In genomic region chr5:33851466-33851865, GRCm38 (mm10) we compare ENCODE assay signal across 32 mouse cellular contexts. TPM values are rescaled to one million over a fixed set of nuclear protein-coding genes. Genes with fewer than 3 reads are reported as not detected.
A peak's percentile ranks its signal among the peaks of the same experiment; 100 is the strongest.
DNase-seq lines count a peak whose midpoint lies in the region; ATAC-seq and TF ChIP-seq lines count a peak whose summit lies in the region.
"Had no signal": no experiment of that assay in that cellular context is flagged by ENCODE, and none has a peak within 500 bp of the region (broad histone marks: within the 10 kb centered on the region; RNA-seq: fewer than 3 reads in every experiment).

No protein-coding gene starts in this region.

- 9% methylated on average over 4 of the region's 4 CpGs for WGBS in thymus, adult 2 months

- peaks cover 8% of the 10 kb centered on the region for H3K36me3 ChIP-seq in testis, adult 2 months (ENCODE audit: control insufficient read depth, insufficient read depth, low read length)
- peaks cover 21% of the 10 kb centered on the region for H3K36me3 ChIP-seq in thymus, adult 2 months (ENCODE audit: control insufficient read depth, insufficient read depth, low read length)

- no peaks in the 10 kb centered on the region for H3K27me3 ChIP-seq in testis, adult 2 months (ENCODE audit: control insufficient read depth, insufficient read depth, low read length)
- no peaks in the 10 kb centered on the region for H3K27me3 ChIP-seq in thymus, adult 2 months (ENCODE audit: control insufficient read depth, insufficient read depth, low read length)
- H3K27me3 ChIP-seq: CH12.LX; embryonic facial prominence, embryonic 13.5 days; forebrain, embryonic 12.5 days; heart, embryonic 12.5 days; heart, embryonic 15.5 days; Patski had no signal

- no peak for TF ChIP-seq POLR2A in testis, adult 2 months (IDR thresholded peaks at IDR 0.05; ENCODE audit: control insufficient read depth, low read depth, low read length)
- 0 out of 2 replicates have a peak, but pooled peaks have one; percentile 31 for TF ChIP-seq POLR2A in thymus, adult 2 months (IDR thresholded peaks at IDR 0.05; ENCODE audit: control insufficient read depth, extremely low read depth, insufficient read depth, low read length, poor library complexity)

- TF ChIP-seq CTCF in testis, adult 2 months (IDR thresholded peaks at IDR 0.05; ENCODE audit: control insufficient read depth, insufficient read depth, insufficient replicate concordance, low read depth, low read length), result no peak
- TF ChIP-seq CTCF in thymus, adult 2 months (IDR thresholded peaks at IDR 0.05; ENCODE audit: borderline replicate concordance, control insufficient read depth, extremely low read depth, insufficient read depth, low read length, poor library complexity), result no peak

- no peaks in the 10 kb centered on the region for H3K4me1 ChIP-seq in testis, adult 2 months (ENCODE audit: control insufficient read depth, insufficient read depth, low read length)
- H3K4me1 ChIP-seq in thymus, adult 2 months (replicated peaks; ENCODE audit: control insufficient read depth, insufficient read depth, low read length), result peaks cover 5% of the 10 kb centered on the region
- H3K4me1 ChIP-seq: embryonic facial prominence, embryonic 10.5 days; embryonic facial prominence, embryonic 13.5 days; forebrain, embryonic 12.5 days; heart, embryonic 12.5 days; heart, embryonic 15.5 days had no signal

- no peak overlapping the region for H3K4me3 ChIP-seq in testis, adult 2 months (ENCODE audit: control insufficient read depth, low read depth, low read length)
- H3K4me3 ChIP-seq in thymus, adult 2 months (ENCODE audit: control insufficient read depth, insufficient read depth, low read length), result no peak overlapping the region; the same call in 1 of the 2 replicates
- H3K4me3 ChIP-seq: embryonic facial prominence, embryonic 10.5 days; embryonic facial prominence, embryonic 13.5 days; erythroblast, embryonic 14.5 days; forebrain, embryonic 12.5 days; gastrocnemius, adult 2 months; heart, embryonic 12.5 days; heart, embryonic 15.5 days had no signal

- H3K27ac ChIP-seq in testis, adult 2 months (ENCODE audit: control insufficient read depth, insufficient read depth, low read depth, low read length), result peak overlapping the region; percentile 3; the same call in 1 of the 2 replicates
- peak overlapping the region; percentile 98 for H3K27ac ChIP-seq in thymus, adult 2 months (ENCODE audit: control insufficient read depth, insufficient read depth, low read length)
- H3K27ac ChIP-seq: embryonic facial prominence, embryonic 10.5 days; embryonic facial prominence, embryonic 13.5 days; forebrain, embryonic 12.5 days; gastrocnemius, adult 2 months; heart, embryonic 15.5 days; hindbrain, embryonic 14.5 days; hindbrain, postnatal 0 days had no signal

- no peak for DNase-seq in testis, postnatal 10 days (ENCODE audit: low spot score)
- peak; percentile 57 for DNase-seq in thymus, adult 2 months
- peak; percentile 71 for DNase-seq in thymus, postnatal 14 days
- peak; percentile 62 for DNase-seq in thymus, postnatal 4 days
- no peak for DNase-seq in right cerebral cortex, postnatal 14 days
- no peak for DNase-seq in embryo, embryonic 10 days (ENCODE audit: low spot score)
- DNase-seq: adrenal gland, adult 2 months; adrenal gland, postnatal 14 days; B cell, adult 2 months; cerebellum, adult 18-20 months; cerebellum, adult 9-10 months; cerebellum, postnatal 14 days; embryo, embryonic 11 days; gastrocnemius, adult 2 months; gastrocnemius, postnatal 14 days; heart, adult 18-20 months; heart, postnatal 10 days; heart, postnatal 4 days had no signal

- no peak for ATAC-seq in frontal cortex, adult (ENCODE audit: low TSS enrichment)
- ATAC-seq: forebrain, embryonic 16.5 days; hindbrain, postnatal 0 days; inflammation-experienced regulatory T-cells, adult 6 months; Patski had no signal

RNA-seq across cellular contexts. Expression of gene Nsd2, which starts 30.9 kb away (rescaled TPM):
- 48.5 and 54.5 TPM in 2 replicates for polyA plus RNA-seq in testis, adult 2 months (2012; rRNA removed)
- polyA plus RNA-seq in thymus, adult 2 months (2012; rRNA removed), result 53.3 and 64.8 TPM in 2 replicates

Comparison
In these comparisons a context has a peak if more than half of its experiments do, and no peak if none do; other contexts are left out.
1. DNase-seq: peak in thymus, adult 2 months (single experiment), thymus, postnatal 14 days (single experiment) and thymus, postnatal 4 days (single experiment); none in testis, postnatal 10 days (single experiment), right cerebral cortex, postnatal 14 days (single experiment) and embryo, embryonic 10 days (single experiment).